Mouse (Mus musculus): Measurements from ENCODE around the gene Ccdc39. TPM values are rescaled to one million over a fixed set of nuclear protein-coding genes. Genes with fewer than 3 reads are reported as not detected.

Ccdc39 gene
- polyA plus RNA-seq, 1 experiment from 2014 or later: 0.12 TPM

DNA sequence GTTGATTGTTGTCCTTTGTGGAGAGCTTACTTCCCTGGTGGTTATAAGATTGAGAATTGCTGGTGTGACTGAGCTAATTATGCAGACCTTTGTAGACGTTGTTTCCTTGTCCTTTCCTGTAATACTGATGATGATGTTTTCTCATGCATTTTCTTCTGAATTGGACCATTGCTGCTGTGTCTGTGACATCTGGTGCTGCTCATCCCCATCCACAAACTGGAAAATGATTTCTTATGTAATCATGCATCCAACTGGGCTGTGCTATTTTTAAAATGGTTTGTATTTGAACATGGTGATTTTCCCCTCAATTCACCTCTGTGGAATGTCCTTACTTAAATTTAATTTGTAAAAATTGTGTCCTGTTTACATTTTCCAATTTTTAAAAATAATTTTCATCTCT lies 37.0 kb downstream of the Ccdc39 start:
- no peak overlapping the region for H3K4me2 ChIP-seq (ENCODE audit: low read depth, low read length)
- no peaks in the 10 kb centered on the region for H3K27me3 ChIP-seq (ENCODE audit: insufficient read depth, low read length)
- no peak for TF ChIP-seq EP300 (IDR thresholded peaks at IDR 0.05; ENCODE audit: low read depth)
- H3K9ac ChIP-seq (replicated peaks): no peak overlapping the region
- H3K36me3 ChIP-seq (replicated peaks; ENCODE audit: insufficient read depth, low read length): peaks cover 59% of the 10 kb centered on the region
- no peak for DNase-seq
- H3K4me3 ChIP-seq (ENCODE audit: low read depth, low read length): no peak overlapping the region
- 90% methylated on average over 1 of the region's 1 CpGs for WGBS (ENCODE audit: insufficient replicate concordance)
- no peak overlapping the region for H3K27ac ChIP-seq (ENCODE audit: low read depth)
- H3K4me1 ChIP-seq (ENCODE audit: insufficient read depth): no peaks in the 10 kb centered on the region
- H3K9me3 ChIP-seq (ENCODE audit: low read length): no peaks in the 10 kb centered on the region
- no peak for ATAC-seq

DNA sequence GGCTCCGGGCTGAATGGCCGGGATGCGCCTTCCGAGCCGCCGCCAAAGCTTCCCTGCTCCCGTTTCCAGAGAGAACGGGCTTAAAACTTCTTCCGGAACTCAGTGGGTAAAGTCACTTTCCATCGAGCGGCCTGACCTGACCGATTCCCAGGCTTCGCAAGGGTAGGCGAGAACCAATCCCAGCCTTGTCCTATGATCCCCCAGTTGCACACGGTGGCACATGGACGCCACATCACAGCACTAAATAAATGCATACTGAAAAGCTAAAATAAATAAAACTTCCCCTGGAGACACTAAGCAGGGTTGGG lies 43.6 kb downstream of the Ccdc39 start:
- Histone ChIP-seq H3K27me3 (ENCODE audit: insufficient read depth, low read length) (no peaks in the 10 kb centered on the region), H3K9ac (replicated peaks) (peak overlapping the region; percentile 99), H3K36me3 (replicated peaks; ENCODE audit: insufficient read depth, low read length) (peaks cover 16% of the 10 kb centered on the region), H3K27ac (ENCODE audit: low read depth) (peak overlapping the region; percentile 100), H3K4me2 (ENCODE audit: low read depth, low read length) (peak overlapping the region; percentile 85), H3K4me1 (ENCODE audit: insufficient read depth) (peaks cover 6% of the 10 kb centered on the region; the same call in 1 of the 2 replicates), H3K9me3 (ENCODE audit: low read length) (no peaks in the 10 kb centered on the region), H3K4me3 (ENCODE audit: low read depth, low read length) (peak overlapping the region; percentile 100)
- peak; percentile 16 for ATAC-seq
- no peak for DNase-seq
- WGBS (ENCODE audit: insufficient replicate concordance): under 1% methylated on average over 16 of the region's 16 CpGs
- no peak for TF ChIP-seq EP300 (IDR thresholded peaks at IDR 0.05; ENCODE audit: low read depth)
- TF ChIP-seq CTCF (IDR thresholded peaks at IDR 0.05; ENCODE audit: low read depth): no peak

DNA sequence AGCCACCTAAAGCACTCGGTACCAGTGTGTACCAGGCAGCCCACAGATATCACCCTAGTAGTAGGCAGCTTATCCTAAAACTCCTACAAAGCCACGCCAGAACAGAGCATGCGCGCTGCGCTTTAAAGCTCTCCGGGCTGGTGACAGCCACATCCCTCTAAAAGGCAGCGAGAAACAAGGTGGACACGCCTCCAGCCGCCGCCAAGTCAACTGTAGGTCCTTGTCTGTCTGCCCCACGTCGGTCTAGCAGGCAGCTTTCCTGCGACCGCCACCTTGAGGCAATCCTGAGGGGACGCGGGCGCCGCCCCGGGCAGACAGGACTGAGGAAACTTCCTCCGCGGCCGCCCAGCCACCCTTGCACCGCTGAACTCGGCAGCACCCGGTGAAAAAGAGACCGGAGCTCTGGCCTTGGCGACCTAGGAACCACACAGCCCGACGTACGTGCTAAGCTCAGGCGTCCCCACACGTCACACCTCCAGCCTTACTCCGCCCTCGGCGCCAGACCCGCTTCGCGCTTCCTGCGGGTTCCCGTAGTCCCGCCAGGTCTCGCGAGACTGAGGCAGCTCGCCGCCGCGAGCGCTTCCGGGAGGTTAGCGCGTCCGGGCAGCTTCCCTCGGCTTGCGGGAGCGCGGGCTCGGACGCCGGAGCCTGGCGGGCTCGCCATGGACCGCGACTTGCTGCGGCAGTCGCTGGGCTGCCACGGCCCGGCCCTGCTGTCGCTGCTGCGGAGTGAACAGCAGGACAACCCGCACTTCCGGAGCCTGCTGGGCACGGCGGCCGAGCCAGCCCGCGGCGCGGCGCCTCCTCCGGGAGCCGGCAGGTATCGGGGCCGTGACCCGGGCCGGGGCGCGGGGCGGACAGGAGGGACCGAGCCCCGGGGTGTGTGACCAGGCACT lies 44.2 kb downstream of the Ccdc39 start, which contains the start of gene Ttc14:
Gene Ttc14 (plus strand): TSS at position 216 of the 896 bp plus-strand sequence.
- H3K4me1 ChIP-seq (ENCODE audit: insufficient read depth): peaks cover 6% of the 10 kb centered on the region; the same call in 1 of the 2 replicates
- under 1% methylated on average over 85 of the region's 90 CpGs for whole genome bisulfite sequencing (ENCODE audit: insufficient replicate concordance)
- peak within 1 kb of the TSS; percentile 100 for H3K4me3 ChIP-seq (ENCODE audit: low read depth, low read length)
- no peaks in the 10 kb centered on the region for H3K27me3 ChIP-seq (ENCODE audit: insufficient read depth, low read length)
- H3K4me2 ChIP-seq (ENCODE audit: low read depth, low read length): peak within 1 kb of the TSS; percentile 85
- peak; percentile 98 for DNase-seq
- peaks cover 12% of the 10 kb centered on the region for H3K36me3 ChIP-seq (replicated peaks; ENCODE audit: insufficient read depth, low read length)
- H3K27ac ChIP-seq (ENCODE audit: low read depth): peak within 1 kb of the TSS; percentile 100
- no peaks in the 10 kb centered on the region for H3K9me3 ChIP-seq (ENCODE audit: low read length)
- H3K9ac ChIP-seq (replicated peaks): peak within 1 kb of the TSS; percentile 99
- ATAC-seq: peak; percentile 99
- TF ChIP-seq EP300 (IDR thresholded peaks at IDR 0.05; ENCODE audit: low read depth) (peak; percentile 81), CTCF (IDR thresholded peaks at IDR 0.05; ENCODE audit: low read depth) (peak; percentile 59)

DNA sequence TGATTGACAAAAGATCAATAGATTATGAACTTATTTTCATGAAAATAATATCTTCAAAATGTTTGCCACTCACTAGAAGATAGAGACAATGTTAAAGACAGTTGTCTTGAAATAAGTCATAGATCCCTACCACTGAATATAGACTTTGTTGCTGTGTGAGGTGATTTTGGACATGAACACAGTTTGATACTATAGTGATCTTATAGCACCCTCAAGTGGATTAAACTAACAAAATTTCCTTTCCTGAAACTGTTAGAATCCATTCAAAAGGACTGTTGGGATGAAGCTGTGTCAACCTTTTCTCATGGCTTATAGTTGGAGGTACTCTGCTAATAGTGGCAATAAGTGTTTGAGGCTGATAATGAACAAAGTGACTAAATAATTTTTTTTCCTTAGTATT lies 53.1 kb downstream of the Ccdc39 start:
- H3K27ac ChIP-seq (ENCODE audit: low read depth): no peak overlapping the region
- no peaks in the 10 kb centered on the region for H3K27me3 ChIP-seq (ENCODE audit: insufficient read depth, low read length)
- no peaks in the 10 kb centered on the region for H3K4me1 ChIP-seq (ENCODE audit: insufficient read depth)
- no peaks in the 10 kb centered on the region for H3K36me3 ChIP-seq (replicated peaks; ENCODE audit: insufficient read depth, low read length)
- H3K4me2 ChIP-seq (ENCODE audit: low read depth, low read length): no peak overlapping the region
- H3K4me3 ChIP-seq (ENCODE audit: low read depth, low read length): no peak overlapping the region
- H3K9ac ChIP-seq (replicated peaks): no peak overlapping the region
- DNase-seq: no peak
- no peak for ATAC-seq
- TF ChIP-seq EP300 (IDR thresholded peaks at IDR 0.05; ENCODE audit: low read depth) (no peak), CTCF (IDR thresholded peaks at IDR 0.05; ENCODE audit: low read depth) (peak; percentile 30)
- no peaks in the 10 kb centered on the region for H3K9me3 ChIP-seq (ENCODE audit: low read length)

Other genes starting within 250 kb of the Ccdc39 start
- 21.1 and 25.5 TPM in 2 replicates for gene Ttc14, start 44.5 kb downstream of the Ccdc39 start, polyA plus RNA-seq (2015; fragmentation: Nextera tagmentation; extraction: Ambion mirVana)
- 20.7 and 22.2 TPM in 2 replicates for gene Fxr1, start 175.6 kb upstream of the Ccdc39 start, polyA plus RNA-seq (2015; fragmentation: Nextera tagmentation; extraction: Ambion mirVana)
- 223 and 224 TPM in 2 replicates for gene Dnajc19, start 237.0 kb upstream of the Ccdc39 start, polyA plus RNA-seq (2015; fragmentation: Nextera tagmentation; extraction: Ambion mirVana)

Data from liver, postnatal 0 days (tissue).